Mouse (Mus musculus): ENCODE measurements around the gene Ulk4. TPM values are rescaled to one million over a fixed set of nuclear protein-coding genes. Genes with fewer than 3 reads are reported as not detected.
A peak's percentile ranks its signal among the peaks of the same experiment; 100 is the strongest.
"Not testable (repeated sequence)": the region's sequence is repeated elsewhere in the genome, so short reads cannot be mapped to it uniquely, and the experiment has no call there.

Ulk4 gene
- polyA plus RNA-seq, 1 experiment, result not detected

DNA sequence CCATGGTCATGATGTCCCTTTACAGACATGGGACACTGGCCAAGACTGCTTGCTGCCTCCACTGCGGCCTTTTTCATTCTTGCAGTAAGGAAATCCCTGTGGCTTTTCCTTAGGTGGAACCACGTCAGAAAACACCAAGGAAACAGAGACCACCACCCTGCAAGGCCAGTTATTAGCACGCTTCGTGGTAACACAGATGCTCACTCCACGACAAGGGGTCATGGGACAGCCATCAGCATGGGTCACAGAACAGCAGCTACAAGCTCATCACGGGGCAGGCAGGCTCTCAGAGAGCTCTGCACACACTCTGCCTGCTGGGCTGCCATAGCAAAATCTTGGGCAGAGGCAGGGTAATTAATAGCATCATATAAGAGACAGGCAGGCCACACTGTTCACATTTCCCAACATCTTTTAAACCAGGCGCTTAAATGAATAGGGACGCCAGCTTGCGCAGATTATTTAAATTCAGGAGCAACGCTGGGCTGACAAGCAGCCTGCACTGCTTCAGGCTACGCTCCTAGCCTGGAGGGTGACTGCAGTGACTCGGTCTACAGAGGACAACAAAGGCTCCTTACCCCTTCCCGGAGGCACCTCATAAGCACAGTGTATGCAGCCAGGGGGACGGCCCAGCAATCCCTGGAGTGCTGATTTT is 72.7 kb downstream of the Ulk4 start:
- H3K4me1 ChIP-seq, result no peaks in the 10 kb centered on the region
- H3K9me3 ChIP-seq, result peaks cover 33% of the 10 kb centered on the region
- no peak overlapping the region for H3K4me3 ChIP-seq (replicated peaks)
- H3K36me3 ChIP-seq (replicated peaks; ENCODE audit: low read length), result no peaks in the 10 kb centered on the region
- no peaks in the 10 kb centered on the region for H3K27me3 ChIP-seq (replicated peaks)
- TF ChIP-seq FLI1 (IDR thresholded peaks at IDR 0.05; ENCODE audit: low read length) (no peak), GATA1 (IDR thresholded peaks at IDR 0.05; ENCODE audit: borderline replicate concordance, low read length) (no peak)

- H3K27me3 ChIP-seq (replicated peaks), result no peaks in the 10 kb centered on the region
- H3K36me3 ChIP-seq (replicated peaks; ENCODE audit: low read length), result no peaks in the 10 kb centered on the region
- H3K4me3 ChIP-seq (replicated peaks), result peak overlapping the region; percentile 19
- no peaks in the 10 kb centered on the region for H3K4me1 ChIP-seq
- peaks cover 37% of the 10 kb centered on the region for H3K9me3 ChIP-seq
- TF ChIP-seq FLI1 (IDR thresholded peaks at IDR 0.05; ENCODE audit: low read length) (no peak), GATA1 (IDR thresholded peaks at IDR 0.05; ENCODE audit: borderline replicate concordance, low read length) (no peak)
These were observed 73.3 kb downstream of the Ulk4 start for GRCm38 (mm10) chr9:121203686-121204085.

GRCm38 (mm10) chr9:121199146-121199685 is 77.8 kb downstream of the Ulk4 start:
- H3K4me1 ChIP-seq; H3K27me3 ChIP-seq (replicated peaks); H3K4me3 ChIP-seq (replicated peaks); H3K36me3 ChIP-seq (replicated peaks; ENCODE audit: low read length): not testable (repeated sequence)
- H3K9me3 ChIP-seq, result peaks cover 48% of the 10 kb centered on the region

- H3K4me3 ChIP-seq (replicated peaks), result no peak overlapping the region
- no peaks in the 10 kb centered on the region for H3K4me1 ChIP-seq
- H3K36me3 ChIP-seq (replicated peaks; ENCODE audit: low read length), result no peaks in the 10 kb centered on the region
- H3K9me3 ChIP-seq, result peaks cover 62% of the 10 kb centered on the region
- no peaks in the 10 kb centered on the region for H3K27me3 ChIP-seq (replicated peaks)
- TF ChIP-seq GATA1 (IDR thresholded peaks at IDR 0.05; ENCODE audit: borderline replicate concordance, low read length) (no peak), FLI1 (IDR thresholded peaks at IDR 0.05; ENCODE audit: low read length) (no peak)
These were observed 80.5 kb downstream of the Ulk4 start for GRCm38 (mm10) chr9:121196473-121196872.

- Histone ChIP-seq H3K36me3 (replicated peaks; ENCODE audit: low read length) (no peaks in the 10 kb centered on the region), H3K4me3 (replicated peaks) (no peak overlapping the region), H3K4me1 (no peaks in the 10 kb centered on the region), H3K27me3 (replicated peaks) (no peaks in the 10 kb centered on the region), H3K9me3 (peaks cover 68% of the 10 kb centered on the region)
- TF ChIP-seq GATA1 (IDR thresholded peaks at IDR 0.05; ENCODE audit: borderline replicate concordance, low read length), result no peak
- TF ChIP-seq FLI1 (IDR thresholded peaks at IDR 0.05; ENCODE audit: low read length), result no peak
These were observed 81.9 kb downstream of the Ulk4 start for GRCm38 (mm10) chr9:121195106-121195505.

DNA sequence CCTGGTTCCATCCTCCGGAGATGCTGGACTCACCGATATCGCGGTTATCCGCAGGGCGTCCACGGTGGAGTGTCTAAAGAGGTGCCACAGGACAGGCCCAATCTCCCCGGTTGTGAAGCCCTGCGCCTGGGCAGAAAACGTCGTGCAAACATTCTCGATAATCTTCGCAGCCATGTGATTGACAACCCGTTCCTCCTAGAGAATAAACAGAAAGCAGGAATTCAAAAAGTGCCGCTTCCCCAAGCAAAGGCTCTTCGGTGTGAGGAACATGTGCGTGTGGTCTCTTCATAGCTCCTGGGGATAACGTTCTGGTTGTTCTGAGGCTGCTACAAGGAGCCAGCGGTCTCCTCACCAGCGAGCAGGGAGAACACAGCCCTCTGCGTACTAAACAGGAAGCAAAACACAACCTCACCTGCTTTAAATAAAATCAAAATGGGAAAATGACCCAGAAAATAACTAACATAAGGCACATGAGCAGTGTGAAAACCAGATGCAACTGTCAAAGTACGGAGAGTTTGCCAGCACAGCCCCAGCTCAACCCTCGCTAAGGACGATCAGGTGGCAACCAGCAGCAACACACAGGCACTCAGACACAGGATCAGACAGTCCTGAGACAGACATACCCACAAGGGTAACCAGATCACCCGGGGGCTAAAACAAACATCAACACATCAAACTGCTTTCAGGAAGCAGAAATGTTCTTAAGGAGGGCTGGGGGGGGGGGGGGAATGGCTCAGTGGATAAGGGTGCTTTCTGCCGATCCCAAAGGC is 84.2 kb downstream of the Ulk4 start:
- no peak overlapping the region for H3K4me3 ChIP-seq (replicated peaks)
- no peaks in the 10 kb centered on the region for H3K36me3 ChIP-seq (replicated peaks; ENCODE audit: low read length)
- H3K9me3 ChIP-seq, result peaks cover 76% of the 10 kb centered on the region
- no peaks in the 10 kb centered on the region for H3K4me1 ChIP-seq
- H3K27me3 ChIP-seq (replicated peaks), result no peaks in the 10 kb centered on the region
- no peak for TF ChIP-seq FLI1 (IDR thresholded peaks at IDR 0.05; ENCODE audit: low read length)
- no peak for TF ChIP-seq GATA1 (IDR thresholded peaks at IDR 0.05; ENCODE audit: borderline replicate concordance, low read length)

DNA sequence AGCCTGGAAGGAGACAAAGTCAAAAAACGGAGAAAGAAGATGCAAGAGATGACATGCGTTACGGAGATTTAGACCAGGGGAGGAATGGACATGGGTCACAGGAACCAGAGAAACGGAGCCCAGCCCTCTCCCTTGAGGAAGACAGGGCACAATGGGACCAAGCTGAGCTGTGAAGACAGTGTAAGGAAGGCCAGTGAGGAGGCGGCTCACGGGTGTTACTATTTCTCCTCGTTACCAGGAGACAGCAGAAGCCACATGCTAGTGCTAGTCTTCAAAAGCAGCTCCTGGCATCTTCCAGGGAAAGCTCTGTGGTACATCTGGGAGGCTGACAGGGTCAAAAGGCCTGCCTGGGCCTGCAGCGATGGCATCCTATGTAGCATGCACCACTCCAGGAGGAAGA is 89.2 kb downstream of the Ulk4 start:
- no peaks in the 10 kb centered on the region for H3K4me1 ChIP-seq
- H3K27me3 ChIP-seq (replicated peaks), result no peaks in the 10 kb centered on the region
- no peaks in the 10 kb centered on the region for H3K36me3 ChIP-seq (replicated peaks; ENCODE audit: low read length)
- H3K4me3 ChIP-seq (replicated peaks), result no peak overlapping the region
- TF ChIP-seq FLI1 (IDR thresholded peaks at IDR 0.05; ENCODE audit: low read length) (no peak), GATA1 (IDR thresholded peaks at IDR 0.05; ENCODE audit: borderline replicate concordance, low read length) (no peak)
- peaks cover 51% of the 10 kb centered on the region for H3K9me3 ChIP-seq

- Histone ChIP-seq H3K9me3 (peaks cover 35% of the 10 kb centered on the region), H3K36me3 (replicated peaks; ENCODE audit: low read length) (no peaks in the 10 kb centered on the region), H3K4me3 (replicated peaks) (no peak overlapping the region), H3K27me3 (replicated peaks) (no peaks in the 10 kb centered on the region), H3K4me1 (no peaks in the 10 kb centered on the region)
- TF ChIP-seq GATA1 (IDR thresholded peaks at IDR 0.05; ENCODE audit: borderline replicate concordance, low read length) (no peak), FLI1 (IDR thresholded peaks at IDR 0.05; ENCODE audit: low read length) (no peak)
These were observed 91.2 kb downstream of the Ulk4 start for GRCm38 (mm10) chr9:121185796-121186195.

DNA sequence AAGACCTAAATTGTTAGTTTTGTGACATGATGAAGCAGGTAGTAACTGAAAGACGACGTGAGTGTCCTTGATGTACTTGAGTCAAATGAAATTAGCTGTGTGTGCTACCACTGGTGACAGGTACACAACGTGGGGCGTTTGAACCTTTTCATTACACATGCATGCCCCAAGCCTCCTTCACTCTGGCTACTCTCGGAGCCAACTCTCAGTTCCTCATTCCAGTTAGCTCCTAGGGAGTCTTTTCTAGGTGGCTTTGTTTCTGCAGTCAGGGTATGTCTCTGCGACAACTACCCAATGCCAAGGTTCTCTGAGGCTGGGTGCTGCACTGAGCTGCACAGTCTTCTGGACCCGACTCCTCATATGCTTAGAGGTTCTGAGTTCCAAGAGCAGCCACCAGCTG is 100.6 kb downstream of the Ulk4 start:
- no peak overlapping the region for H3K4me3 ChIP-seq (replicated peaks)
- H3K9me3 ChIP-seq, result peaks cover 19% of the 10 kb centered on the region
- H3K36me3 ChIP-seq (replicated peaks; ENCODE audit: low read length), result no peaks in the 10 kb centered on the region
- no peaks in the 10 kb centered on the region for H3K4me1 ChIP-seq
- no peak for TF ChIP-seq FLI1 (IDR thresholded peaks at IDR 0.05; ENCODE audit: low read length)
- TF ChIP-seq GATA1 (IDR thresholded peaks at IDR 0.05; ENCODE audit: borderline replicate concordance, low read length), result no peak
- peaks cover 2% of the 10 kb centered on the region for H3K27me3 ChIP-seq (replicated peaks)

- H3K27me3 ChIP-seq (replicated peaks), result peaks cover 2% of the 10 kb centered on the region
- TF ChIP-seq FLI1 (IDR thresholded peaks at IDR 0.05; ENCODE audit: low read length) (no peak), GATA1 (IDR thresholded peaks at IDR 0.05; ENCODE audit: borderline replicate concordance, low read length) (no peak)
- H3K4me3 ChIP-seq (replicated peaks), result no peak overlapping the region
- H3K9me3 ChIP-seq, result peaks cover 22% of the 10 kb centered on the region
- no peaks in the 10 kb centered on the region for H3K4me1 ChIP-seq
- H3K36me3 ChIP-seq (replicated peaks; ENCODE audit: low read length), result no peaks in the 10 kb centered on the region
These were observed 101.8 kb downstream of the Ulk4 start for GRCm38 (mm10) chr9:121175201-121175600.

Measured in megakaryocyte, embryonic 14.5 days (primary cell).